Mouse (Mus musculus) layer of hippocampus, adult 2 months (tissue): ENCODE results near the gene Pds5b. TPM values are rescaled to one million over a fixed set of nuclear protein-coding genes. Genes with fewer than 3 reads are reported as not detected.

Source experiments
- DNase-seq, 2 experiments: peaks; one replicate each; pipeline ENCODE4 v3.0.0; 2022; ENCODE audit warnings: low spot score in 2 of 2
- H3K27ac ChIP-seq: fragments of 200-600 bp; 2 replicates; pipeline ENCODE4 v1.8.1; 2022
- H3K4me3 ChIP-seq: fragments of 200-600 bp; 2 replicates; pipeline ENCODE4 v1.8.1; 2022; ENCODE audit warnings: mild to moderate bottlenecking
- CTCF ChIP-seq: fragments of 200-600 bp; conservative IDR thresholded peaks from 2 replicates; pipeline ENCODE4 v1.8.1; 2022; ENCODE audit warnings: antibody characterized with exemption, mild to moderate bottlenecking, moderate library complexity
- total RNA-seq, 2 experiments: library from RNA; stranded (reverse); gene quantifications; 2 replicates each; pipeline ENCODE4 v1.2.3; 2021

Pds5b gene
- total RNA-seq, 2 experiments from 2014 or later: 77.4 to 89.3 TPM

DNA sequence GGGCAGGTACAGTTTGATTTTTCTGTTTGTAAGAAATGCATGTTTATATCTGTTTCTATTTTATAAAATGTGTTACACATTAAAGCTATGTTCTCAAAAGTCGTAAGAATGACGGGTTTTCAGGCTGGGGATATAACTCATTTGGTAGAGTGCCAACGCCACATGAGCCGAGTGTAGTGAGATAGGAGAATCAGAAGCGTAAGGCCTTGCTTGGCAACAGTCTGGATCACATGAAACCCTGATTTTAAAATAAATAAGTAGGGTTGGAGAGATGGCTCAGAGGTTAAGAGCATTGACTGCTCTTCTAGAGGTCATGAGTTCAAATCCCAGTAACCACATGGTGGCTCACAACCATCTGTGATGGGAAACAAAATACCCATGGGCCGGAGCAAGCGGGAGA is 65.8 kb downstream of the Pds5b start:
- no peak overlapping the region for H3K27ac ChIP-seq
- DNase-seq: no peak
- TF ChIP-seq CTCF: no peak

DNA sequence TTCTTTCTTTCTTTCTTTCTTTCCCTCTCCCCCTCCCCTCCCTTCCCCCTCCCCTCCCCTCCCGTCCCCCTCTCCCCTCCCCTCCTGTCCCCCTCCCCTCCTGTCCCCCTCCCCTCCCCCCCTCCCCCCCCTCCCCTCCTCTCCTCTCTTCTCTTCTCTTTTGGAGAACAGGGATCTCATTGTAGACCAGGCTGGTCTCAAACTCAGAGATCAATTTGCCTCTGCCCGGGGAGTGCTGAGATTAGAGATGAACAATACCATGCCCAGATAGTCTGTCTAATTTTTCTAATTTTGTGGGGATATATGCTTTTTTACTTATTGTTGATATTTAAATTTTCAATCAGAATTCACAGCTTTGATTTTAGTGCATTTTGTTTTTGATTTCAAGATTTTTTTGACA is 67.1 kb downstream of the Pds5b start:
- no peak for DNase-seq
- no peak for TF ChIP-seq CTCF
- H3K4me3 ChIP-seq: no peak overlapping the region
- no peak overlapping the region for H3K27ac ChIP-seq

More for the DNA sequence above, 65.8 kb downstream of the Pds5b start:
- H3K4me3 ChIP-seq: no peak overlapping the region

DNA sequence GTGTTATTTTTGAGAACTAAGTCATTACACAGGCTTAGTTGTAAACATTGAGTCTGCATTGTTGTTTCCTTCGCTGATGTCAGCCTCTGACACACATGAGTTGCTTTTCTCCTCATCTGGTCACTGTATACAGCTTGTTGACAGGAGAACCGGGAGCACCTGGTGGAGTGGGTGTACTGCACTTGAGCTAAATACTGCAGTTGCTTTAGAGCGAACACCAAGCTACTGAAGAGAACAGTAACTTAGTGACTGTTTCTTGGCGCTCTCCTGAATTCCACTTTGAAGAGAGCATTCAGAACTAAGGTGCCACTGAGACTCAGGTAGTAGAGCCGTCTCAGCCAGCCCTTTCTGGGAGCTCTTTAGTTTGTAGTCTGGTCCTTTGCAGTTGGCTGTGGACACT is 83.1 kb downstream of the Pds5b start:
- TF ChIP-seq CTCF: peak; percentile 20; the same call in 1 of the 2 replicates
- no peak for DNase-seq
- H3K4me3 ChIP-seq: no peak overlapping the region
- no peak overlapping the region for H3K27ac ChIP-seq

DNA sequence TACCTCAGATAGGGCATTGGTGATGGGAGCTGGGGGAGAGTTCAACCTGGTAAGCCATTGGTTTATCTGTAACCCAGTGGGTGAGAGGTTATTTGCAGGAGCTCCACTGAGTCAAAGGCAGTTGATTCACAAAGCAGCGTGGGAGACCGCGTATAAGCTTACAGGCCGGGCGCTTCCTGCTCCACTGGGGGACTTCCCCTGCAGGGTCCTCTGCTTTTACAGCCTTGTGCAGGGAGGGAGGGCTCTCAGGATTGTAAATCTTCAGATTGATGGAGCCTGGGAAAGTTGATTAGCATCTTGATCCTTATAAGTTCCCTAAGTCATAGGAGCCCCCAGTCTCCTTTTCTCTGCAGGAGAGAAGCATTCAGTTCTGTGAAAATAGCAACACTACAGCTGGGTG is 98.9 kb downstream of the Pds5b start:
- no peak for TF ChIP-seq CTCF
- Histone ChIP-seq H3K4me3 (no peak overlapping the region), H3K27ac (no peak overlapping the region)
- no peak for DNase-seq

DNA sequence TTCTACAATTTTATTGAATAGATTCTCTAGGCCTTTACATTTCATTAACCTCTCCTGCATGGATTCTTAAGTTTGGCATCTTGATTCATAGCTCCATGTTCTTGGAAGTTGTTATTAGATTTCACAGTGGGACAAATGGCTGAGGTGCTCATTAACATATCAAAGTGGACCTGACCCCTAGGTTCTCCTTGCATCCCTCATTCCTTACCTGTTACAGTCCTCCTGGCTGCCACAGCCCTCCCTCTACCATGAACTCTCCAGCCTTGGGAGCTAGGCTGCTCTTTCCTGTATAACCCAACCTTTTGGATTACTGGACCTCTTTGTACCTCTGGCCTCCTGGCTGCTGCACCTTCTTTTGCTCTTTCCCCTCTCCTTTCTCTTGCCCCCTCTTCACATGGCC is 99.5 kb downstream of the Pds5b start:
- TF ChIP-seq CTCF: no peak
- no peak overlapping the region for H3K4me3 ChIP-seq
- no peak overlapping the region for H3K27ac ChIP-seq
- no peak for DNase-seq

DNA sequence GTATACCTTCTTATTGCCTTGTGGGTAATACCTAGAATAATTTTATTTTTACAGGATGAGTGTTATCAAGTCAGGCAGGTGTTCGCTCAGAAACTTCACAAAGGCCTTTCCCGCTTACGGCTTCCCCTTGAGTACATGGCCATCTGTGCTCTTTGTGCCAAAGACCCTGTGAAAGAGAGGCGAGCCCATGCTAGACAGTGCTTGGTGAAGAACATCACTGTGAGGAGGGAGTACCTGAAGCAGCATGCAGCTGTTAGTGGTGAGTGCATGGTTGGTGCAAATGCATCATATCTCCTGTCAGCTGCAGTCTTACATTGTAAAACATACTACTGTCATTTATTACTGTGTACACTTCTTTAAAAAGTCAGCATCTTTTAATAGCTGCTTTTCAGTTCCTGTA is 114.7 kb downstream of the Pds5b start:
- no peak overlapping the region for H3K4me3 ChIP-seq
- no peak for DNase-seq
- no peak overlapping the region for H3K27ac ChIP-seq
- no peak for TF ChIP-seq CTCF

DNA sequence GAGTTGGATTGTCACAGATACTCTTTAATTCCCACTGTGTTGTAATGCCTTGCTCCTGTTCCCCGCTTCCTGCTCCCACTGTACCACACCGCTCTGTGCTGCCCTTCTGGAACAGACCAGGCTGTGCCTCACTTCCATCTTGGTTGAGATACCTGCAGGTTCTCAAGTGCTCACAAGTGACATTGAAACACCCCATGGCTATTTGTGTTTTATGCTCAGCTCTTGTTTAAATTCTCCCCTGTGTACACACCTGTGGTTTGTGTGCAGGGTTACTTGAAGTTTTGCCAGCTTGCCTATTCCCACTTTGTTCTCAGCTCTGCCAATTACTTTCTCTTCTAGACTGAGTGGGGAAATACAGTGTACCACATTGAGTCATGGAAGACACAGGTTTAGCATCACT is 115.5 kb downstream of the Pds5b start:
- H3K27ac ChIP-seq: no peak overlapping the region
- DNase-seq: no peak

DNA sequence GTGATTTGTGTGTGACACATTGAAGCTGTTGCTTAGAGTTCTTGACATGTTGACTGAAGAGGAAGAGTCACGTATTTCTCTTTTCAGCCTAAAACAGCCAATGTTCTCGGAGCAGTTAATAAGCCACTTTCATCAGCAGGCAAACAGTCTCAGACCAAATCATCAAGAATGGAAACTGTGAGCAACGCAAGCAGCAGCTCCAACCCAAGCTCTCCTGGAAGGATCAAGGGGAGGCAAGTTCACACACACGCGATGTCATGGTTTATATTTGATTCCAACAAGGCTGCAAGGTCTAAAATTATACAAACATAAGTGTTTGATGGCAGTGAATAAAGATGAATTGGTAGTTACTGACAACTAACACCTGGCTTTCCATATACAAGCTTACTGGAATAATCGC is 120.6 kb downstream of the Pds5b start:
- Histone ChIP-seq H3K27ac (no peak overlapping the region), H3K4me3 (no peak overlapping the region)
- no peak for TF ChIP-seq CTCF
- no peak for DNase-seq

More for the DNA sequence above, 115.5 kb downstream of the Pds5b start:
- no peak overlapping the region for H3K4me3 ChIP-seq
- no peak for TF ChIP-seq CTCF

DNA sequence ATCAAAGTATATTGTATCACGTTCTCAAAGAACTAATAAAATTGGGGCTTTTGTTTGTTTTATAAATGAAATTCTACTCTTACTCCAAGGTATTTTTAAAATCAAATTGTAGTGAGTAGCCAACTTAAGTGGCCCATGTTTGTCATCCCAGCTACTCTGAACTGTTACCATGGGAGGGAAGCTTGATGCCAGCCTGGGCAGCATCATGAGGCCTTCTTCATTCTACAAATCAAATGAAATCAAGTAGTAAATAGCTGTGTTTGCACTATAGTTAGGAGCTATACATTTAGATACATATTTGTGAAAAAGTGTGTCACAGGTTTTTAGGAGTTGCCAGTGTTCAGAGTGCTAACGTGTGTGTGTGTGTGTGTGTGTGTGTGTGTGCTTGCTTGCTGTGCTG is 126.5 kb downstream of the Pds5b start:
- DNase-seq: no peak
- no peak for TF ChIP-seq CTCF
- no peak overlapping the region for H3K4me3 ChIP-seq

DNA sequence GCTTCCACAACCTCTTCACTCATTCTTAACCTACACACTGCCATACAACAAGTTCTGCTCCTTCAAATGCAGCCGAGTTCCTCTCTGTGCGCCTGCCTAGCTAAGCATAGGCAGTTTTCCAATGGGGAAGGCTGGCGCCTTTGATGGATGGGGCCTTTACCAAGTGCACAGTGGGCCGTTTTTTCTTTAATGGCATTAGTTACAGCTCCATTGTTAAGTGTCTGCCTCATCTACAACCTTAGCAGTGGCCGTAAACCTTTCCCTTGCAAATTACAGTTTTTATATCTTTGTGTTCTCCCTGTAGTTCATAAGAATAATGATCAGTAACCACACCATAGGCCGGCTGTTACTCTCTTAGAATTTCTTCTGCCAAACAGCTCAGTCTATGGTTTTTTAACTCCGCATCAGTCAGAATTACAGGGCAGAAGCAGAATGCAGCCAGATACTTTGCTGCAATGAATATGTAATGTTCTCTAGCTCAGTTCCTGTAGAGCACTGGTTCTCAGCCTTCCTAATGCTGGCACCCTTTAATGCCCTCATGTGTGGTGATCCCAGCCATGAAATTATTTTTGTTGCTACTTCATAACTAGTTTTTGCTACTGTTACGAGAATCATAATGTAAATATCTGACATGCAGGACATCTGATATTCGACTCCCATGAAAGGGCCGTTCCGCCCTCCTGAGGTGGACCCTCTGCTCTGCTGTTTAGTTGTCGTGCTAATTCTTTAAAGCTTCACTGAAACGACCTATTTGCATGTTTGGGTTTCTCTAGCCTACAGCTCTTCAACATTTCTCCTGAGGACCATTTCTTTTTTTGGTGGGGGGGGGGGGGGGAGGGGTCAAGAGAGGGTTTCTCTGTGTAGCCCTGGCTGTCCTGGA is 140.8 kb downstream of the Pds5b start:
- no peak for TF ChIP-seq CTCF
- H3K27ac ChIP-seq: peak overlapping the region; percentile 55
- H3K4me3 ChIP-seq: no peak overlapping the region
- no peak for DNase-seq

More for the DNA sequence above, 126.5 kb downstream of the Pds5b start:
- H3K27ac ChIP-seq: no peak overlapping the region

DNA sequence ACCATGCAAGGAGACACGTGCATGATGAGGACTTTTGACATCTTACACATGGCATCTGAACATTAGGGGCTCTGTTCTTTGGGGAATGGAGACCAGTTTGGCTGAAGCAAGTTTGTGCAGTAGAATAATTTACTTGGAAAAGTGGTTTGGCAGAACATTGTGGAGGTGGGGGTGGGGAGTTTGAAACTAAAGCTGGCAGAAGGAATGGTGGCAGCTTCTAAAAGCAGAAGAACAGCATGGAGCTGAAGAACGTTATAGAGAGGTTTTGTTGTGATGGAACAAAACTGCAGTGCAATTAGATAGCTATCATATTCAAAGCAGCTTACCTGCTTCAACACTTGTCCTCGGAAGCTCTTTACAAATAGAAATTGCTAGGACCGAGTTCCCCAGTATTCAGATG is 141.9 kb downstream of the Pds5b start:
- H3K4me3 ChIP-seq: no peak overlapping the region
- peak overlapping the region; percentile 69; the same call in 1 of the 2 replicates for H3K27ac ChIP-seq
- TF ChIP-seq CTCF: no peak
- DNase-seq: no peak

DNA sequence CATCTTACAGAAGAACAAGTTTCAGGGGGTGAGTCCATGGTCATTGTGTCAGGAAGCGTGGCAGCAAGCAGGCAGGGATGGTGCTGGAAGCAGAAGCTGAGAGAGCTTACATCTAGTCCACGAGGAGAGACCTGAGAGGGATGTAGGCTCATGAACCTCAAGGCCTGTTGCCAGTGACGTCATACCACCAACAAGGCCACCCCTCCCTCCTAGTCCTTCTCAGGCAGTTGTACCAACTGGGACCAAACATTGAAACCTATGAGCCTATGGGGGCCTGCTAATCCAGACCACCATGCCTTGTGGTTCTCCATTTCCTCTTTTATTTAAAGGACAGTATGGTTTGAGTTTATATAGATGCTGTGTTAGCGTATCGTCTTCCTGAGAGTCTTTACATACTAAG is 143.2 kb downstream of the Pds5b start:
- Histone ChIP-seq H3K4me3 (no peak overlapping the region), H3K27ac (no peak overlapping the region)
- TF ChIP-seq CTCF: no peak
- DNase-seq: no peak

DNA sequence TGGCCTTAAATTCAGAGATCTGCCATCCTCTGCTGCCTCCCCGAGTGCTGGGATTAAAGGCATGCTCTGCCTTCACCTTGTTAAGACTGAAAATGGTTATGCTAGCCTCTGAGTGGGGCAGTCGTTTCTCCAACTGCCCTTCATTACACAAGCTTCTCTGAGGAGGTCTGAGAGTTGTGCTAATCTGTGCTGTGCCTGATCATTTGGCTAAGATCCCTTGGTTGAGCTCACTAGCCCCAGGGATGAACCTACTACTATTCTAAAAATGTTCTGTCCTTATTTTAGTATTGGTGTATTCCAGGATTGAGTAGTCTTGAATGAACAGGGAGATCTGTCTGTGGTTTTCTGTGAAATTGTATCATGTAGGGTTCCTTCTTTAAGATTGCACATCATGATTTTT is 144.5 kb downstream of the Pds5b start:
- H3K4me3 ChIP-seq: no peak overlapping the region
- no peak for DNase-seq
- no peak for TF ChIP-seq CTCF
- no peak overlapping the region for H3K27ac ChIP-seq

DNA sequence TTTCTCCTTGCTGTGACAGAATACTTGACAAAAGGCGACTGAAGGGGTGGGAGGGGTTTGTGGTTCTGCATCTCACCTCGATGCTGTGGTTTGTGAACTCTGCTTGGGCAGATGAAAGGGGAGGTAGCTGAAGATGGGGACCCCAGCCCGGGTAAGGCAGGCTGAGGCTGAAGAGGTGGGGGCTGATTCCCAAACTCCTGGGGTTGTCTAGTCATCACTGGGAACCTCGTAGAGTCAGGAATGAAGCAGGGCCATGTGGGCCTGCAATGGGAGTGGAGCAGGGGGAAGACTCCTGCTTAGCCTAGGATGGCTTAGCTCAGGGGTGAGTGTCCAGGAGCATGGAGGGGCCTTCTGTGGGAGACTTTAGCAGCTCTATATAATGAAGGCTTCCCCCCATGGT is 145.3 kb downstream of the Pds5b start:
- Histone ChIP-seq H3K4me3 (no peak overlapping the region), H3K27ac (no peak overlapping the region)
- no peak for TF ChIP-seq CTCF
- DNase-seq: no peak
